Mouse (Mus musculus) kidney, embryonic 16.5 days (tissue): ENCODE results near the gene Fam102a. TPM values are rescaled to one million over a fixed set of nuclear protein-coding genes. Genes with fewer than 3 reads are reported as not detected.

Experiments
- ATAC-seq: fragments of 200-750 bp; cut with Nextera tagmentation; 2 replicates; pipeline ENCODE4 v1.8.0; 2017; ENCODE audit warnings: moderate TSS enrichment; ENCODE audit not compliant: low FRiP score, low TSS enrichment
- H3K27ac ChIP-seq: fragments of 300-500 bp; sonication (generic); 2 replicates; pipeline ENCODE4 v1.5.1; 2014; ENCODE audit warnings: low read length
- H3K27me3 ChIP-seq: fragments of 300-500 bp; sonication (generic); 2 replicates; pipeline ENCODE4 v1.6.1; 2014; ENCODE audit warnings: low read length, control low read depth, mixed read lengths; ENCODE audit not compliant: insufficient read depth
- H3K36me3 ChIP-seq: fragments of 300-500 bp; sonication (generic); 2 replicates; pipeline ENCODE4 v1.6.1; 2014; ENCODE audit warnings: low read length, control low read depth, mixed read lengths; ENCODE audit not compliant: insufficient read depth
- H3K4me1 ChIP-seq: fragments of 300-500 bp; sonication (generic); 2 replicates; pipeline ENCODE4 v1.6.1; 2014; ENCODE audit warnings: low read length, control low read depth, mixed read lengths; ENCODE audit not compliant: insufficient read depth
- H3K4me2 ChIP-seq: fragments of 300-500 bp; sonication (generic); replicated peaks from 2 replicates; pipeline ENCODE4 v1.6.1; 2014; ENCODE audit warnings: low read depth, low read length
- H3K4me3 ChIP-seq: fragments of 300-500 bp; sonication (generic); 2 replicates; pipeline ENCODE4 v1.5.1; 2014; ENCODE audit warnings: mild to moderate bottlenecking, low read length
- H3K9ac ChIP-seq: fragments of 300-500 bp; sonication (generic); replicated peaks from 2 replicates; pipeline ENCODE4 v1.6.1; 2014; ENCODE audit warnings: low read length
- H3K9me3 ChIP-seq: fragments of 300-500 bp; sonication (generic); 2 replicates; pipeline ENCODE4 v1.6.1; 2016; ENCODE audit warnings: low read length, control low read depth
- WGBS: fragments of 180-500 bp; shearing (Covaris S2); extraction: QIAGEN DNeasy Blood & Tissue Kit; methylation state at CpG from one replicate; pipeline ENCODE4 v1.1.7; 2014; 5-methylcytosine and 5-hydroxymethylcytosine counted together
- polyA plus RNA-seq: library from polyadenylated mRNA; unstranded; fragments of >200 nt; fragmentation: Nextera tagmentation; extraction: Ambion mirVana; gene quantifications from 2 replicates; pipeline ENCODE4 v1.2.1, GENCODE M21; 2015

Fam102a gene
- polyA plus RNA-seq, 1 experiment from 2014 or later = 13.3 TPM

DNA sequence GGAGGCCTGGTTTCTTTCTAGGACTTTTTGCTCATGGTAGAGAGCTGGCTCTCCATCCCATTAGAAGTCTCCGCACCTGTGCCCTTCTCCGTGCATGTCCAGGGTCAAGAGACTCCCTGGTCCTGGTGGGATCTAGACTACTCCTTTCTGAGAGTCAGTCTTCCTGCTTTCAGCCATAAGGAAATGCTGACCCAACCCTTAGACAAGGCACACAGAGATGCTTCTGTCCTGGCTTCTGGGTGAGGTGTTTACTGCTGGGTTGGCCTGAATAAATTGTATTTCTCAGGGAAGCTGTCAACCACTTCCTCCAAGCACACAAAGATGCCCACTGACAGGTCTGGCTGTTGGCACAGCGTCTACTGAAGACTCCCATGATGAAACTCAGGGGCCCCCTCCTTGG is 64.3 kb downstream of the Fam102a start, which contains the start of gene St6galnac6:
St6galnac6 (plus strand) TSS at position 301 of the 400 bp plus-strand sequence.
- H3K36me3 ChIP-seq = no peaks in the 10 kb centered on the region
- 95% methylated on average over 3 of the region's 3 CpGs for WGBS
- H3K9me3 ChIP-seq = no peaks in the 10 kb centered on the region
- H3K27me3 ChIP-seq = no peaks in the 10 kb centered on the region
- H3K4me3 ChIP-seq = no peak within 1 kb of the TSS
- no peak within 1 kb of the TSS for H3K9ac ChIP-seq
- no peak within 1 kb of the TSS for H3K27ac ChIP-seq
- no peak for ATAC-seq
- H3K4me2 ChIP-seq = no peak within 1 kb of the TSS
- peaks cover 9% of the 10 kb centered on the region for H3K4me1 ChIP-seq

DNA sequence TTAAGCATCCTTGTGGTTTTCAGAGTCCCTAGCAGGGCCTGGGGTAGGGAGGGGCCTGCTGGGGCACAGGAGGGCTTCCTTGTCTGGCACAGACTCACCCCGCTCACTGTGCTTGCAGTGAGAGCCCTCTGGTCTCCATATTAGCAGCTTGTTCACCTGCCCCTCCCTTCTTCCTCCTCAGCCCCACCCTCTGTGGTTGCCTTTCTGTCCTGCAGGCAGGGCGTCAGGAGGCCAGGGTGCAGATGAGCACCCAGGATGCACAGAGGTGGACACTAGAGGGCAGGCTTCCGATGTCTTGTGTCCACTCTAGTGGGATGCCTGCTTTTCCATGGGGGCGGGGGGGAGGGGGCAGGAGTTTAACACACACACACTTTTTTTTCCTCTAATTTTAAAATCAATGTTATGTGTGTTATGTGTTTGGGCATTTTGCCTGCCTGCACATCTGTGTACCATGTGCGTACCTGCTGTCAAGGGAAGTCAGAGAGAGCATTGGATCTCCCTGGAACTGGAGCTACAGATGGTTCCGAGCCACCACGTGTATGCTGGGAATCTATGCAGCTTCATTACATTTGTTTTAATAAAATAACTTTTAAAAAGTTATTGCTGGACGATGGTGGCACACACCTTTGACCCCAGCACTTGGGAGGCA is 66.4 kb downstream of the Fam102a start:
- no peaks in the 10 kb centered on the region for H3K27me3 ChIP-seq
- peaks cover 9% of the 10 kb centered on the region for H3K4me1 ChIP-seq
- no peak overlapping the region for H3K27ac ChIP-seq
- no peak overlapping the region for H3K9ac ChIP-seq
- H3K4me2 ChIP-seq = no peak overlapping the region
- peak; percentile 57; the same call in 1 of the 2 replicates for ATAC-seq
- 44% methylated on average over 8 of the region's 8 CpGs for WGBS
- no peaks in the 10 kb centered on the region for H3K9me3 ChIP-seq
- no peak overlapping the region for H3K4me3 ChIP-seq
- no peaks in the 10 kb centered on the region for H3K36me3 ChIP-seq

DNA sequence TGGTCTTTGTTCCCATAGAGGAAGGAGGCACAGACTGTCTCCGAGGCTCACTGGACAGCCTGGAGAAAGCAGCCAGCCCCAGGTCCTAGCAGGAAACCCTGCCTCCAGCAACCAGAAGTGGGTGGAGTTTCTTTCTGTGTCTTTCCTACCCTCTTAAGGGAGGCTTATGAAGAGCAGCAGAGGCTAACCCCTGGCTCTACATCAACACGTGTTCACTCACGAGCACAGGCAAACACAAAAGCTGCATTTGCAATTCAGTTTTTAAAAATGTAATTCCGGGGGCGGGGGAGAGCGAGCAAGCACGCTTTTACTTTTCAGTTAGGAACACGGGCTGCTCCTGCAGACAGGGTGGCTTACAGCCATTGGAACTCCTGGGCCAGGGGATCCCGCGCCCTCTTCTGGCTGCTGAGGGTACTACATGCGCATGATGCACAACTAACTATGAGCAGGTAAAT is 67.5 kb downstream of the Fam102a start:
- Histone ChIP-seq H3K27ac (peak overlapping the region; percentile 73), H3K9ac (peak overlapping the region; percentile 42), H3K4me2 (peak overlapping the region; percentile 54), H3K36me3 (no peaks in the 10 kb centered on the region), H3K4me1 (peaks cover 14% of the 10 kb centered on the region), H3K4me3 (peak overlapping the region; percentile 47), H3K9me3 (no peaks in the 10 kb centered on the region), H3K27me3 (no peaks in the 10 kb centered on the region)
- WGBS = 0% methylated on average over 11 of the region's 11 CpGs
- peak; percentile 76 for ATAC-seq

DNA sequence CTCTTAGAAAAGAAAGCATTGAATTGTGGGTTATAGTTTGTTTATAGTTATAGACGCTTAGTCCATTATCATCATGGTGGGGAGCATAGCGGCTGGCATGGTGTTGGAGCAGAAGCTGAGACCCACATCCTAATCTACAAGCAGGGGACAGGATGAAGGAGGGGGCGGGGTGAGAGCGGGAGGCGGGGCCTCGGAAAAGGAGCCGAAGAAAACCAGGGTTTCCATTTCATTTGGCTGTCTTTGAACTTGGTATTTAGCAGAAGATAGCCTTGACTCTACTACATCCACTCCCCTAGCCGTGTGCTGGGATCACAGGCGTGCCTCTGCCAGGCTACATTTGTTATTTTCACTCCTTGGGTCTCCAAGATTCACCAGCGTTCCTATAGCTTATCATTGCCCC is 69.5 kb downstream of the Fam102a start:
- Histone ChIP-seq H3K36me3 (no peaks in the 10 kb centered on the region), H3K27me3 (no peaks in the 10 kb centered on the region), H3K4me2 (no peak overlapping the region), H3K9me3 (no peaks in the 10 kb centered on the region), H3K9ac (no peak overlapping the region), H3K27ac (no peak overlapping the region), H3K4me3 (no peak overlapping the region), H3K4me1 (peaks cover 29% of the 10 kb centered on the region)
- WGBS = 43% methylated on average over 10 of the region's 10 CpGs
- ATAC-seq = no peak

DNA sequence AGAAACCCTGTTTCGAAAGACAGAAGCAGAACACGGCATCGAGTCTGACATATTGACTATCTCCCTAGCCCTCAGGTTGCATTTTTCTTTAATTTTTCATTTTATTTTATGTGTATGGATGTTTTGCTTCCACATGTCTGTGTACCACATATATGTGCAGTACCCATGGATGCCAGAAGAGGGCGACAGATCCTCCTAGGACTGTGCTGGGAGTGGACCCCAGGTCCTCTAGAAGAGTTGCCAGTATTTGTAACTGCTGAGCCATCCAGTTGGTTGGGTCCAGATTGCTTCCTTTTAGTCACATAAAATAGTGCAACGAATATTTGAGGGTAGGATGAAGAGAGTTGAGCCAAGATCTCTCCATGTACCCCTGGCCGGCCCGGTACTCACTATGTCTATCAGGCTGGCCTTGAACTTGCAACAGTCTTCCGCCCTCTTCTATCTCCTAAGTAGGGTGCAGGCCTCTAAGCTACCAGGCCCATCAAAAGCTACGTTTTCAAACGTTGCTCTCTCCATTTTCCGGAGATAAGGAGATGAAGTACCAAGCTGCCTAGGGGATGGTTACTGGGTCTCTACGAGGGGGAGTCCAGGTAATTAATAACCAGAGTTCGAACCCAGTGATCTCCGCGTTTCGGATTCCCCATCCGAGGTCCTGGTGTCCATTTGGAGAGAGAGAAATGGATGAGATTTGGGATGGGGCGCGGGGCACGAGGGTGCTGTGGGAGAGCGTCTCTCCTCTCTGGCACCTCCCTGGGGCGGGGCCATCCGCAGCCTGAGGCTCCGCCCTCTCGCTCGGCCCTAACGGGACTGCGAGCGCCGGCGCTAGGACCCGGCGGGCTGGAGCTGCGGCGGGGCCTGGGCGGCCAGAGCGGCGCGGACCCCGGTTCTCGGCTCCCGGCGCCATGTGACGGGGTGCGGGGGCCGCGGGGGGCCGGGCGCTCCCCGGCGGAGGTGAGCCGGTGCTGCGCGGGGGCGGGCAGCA is 71.3 kb downstream of the Fam102a start:
- H3K27me3 ChIP-seq = no peaks in the 10 kb centered on the region
- H3K9ac ChIP-seq = peak overlapping the region; percentile 86
- H3K36me3 ChIP-seq = no peaks in the 10 kb centered on the region
- peaks cover 40% of the 10 kb centered on the region for H3K4me1 ChIP-seq
- no peaks in the 10 kb centered on the region for H3K9me3 ChIP-seq
- H3K4me2 ChIP-seq = peak overlapping the region; percentile 88
- ATAC-seq = peak; percentile 73
- H3K4me3 ChIP-seq = peak overlapping the region; percentile 68
- WGBS = 19% methylated on average over 34 of the region's 55 CpGs
- peak overlapping the region; percentile 27; the same call in 1 of the 2 replicates for H3K27ac ChIP-seq

GRCm38 (mm10) chr2:32607262-32607947 is 72.3 kb downstream of the Fam102a start:
- Histone ChIP-seq H3K4me2 (peak overlapping the region; percentile 88), H3K4me1 (peaks cover 38% of the 10 kb centered on the region), H3K9me3 (no peaks in the 10 kb centered on the region), H3K27ac (peak overlapping the region; percentile 27; the same call in 1 of the 2 replicates), H3K27me3 (no peaks in the 10 kb centered on the region), H3K4me3 (peak overlapping the region; percentile 68), H3K9ac (peak overlapping the region; percentile 86), H3K36me3 (peaks cover 3% of the 10 kb centered on the region; the same call in 1 of the 2 replicates)
- ATAC-seq = peak; percentile 43
- 2% methylated on average over 33 of the region's 34 CpGs for WGBS

DNA sequence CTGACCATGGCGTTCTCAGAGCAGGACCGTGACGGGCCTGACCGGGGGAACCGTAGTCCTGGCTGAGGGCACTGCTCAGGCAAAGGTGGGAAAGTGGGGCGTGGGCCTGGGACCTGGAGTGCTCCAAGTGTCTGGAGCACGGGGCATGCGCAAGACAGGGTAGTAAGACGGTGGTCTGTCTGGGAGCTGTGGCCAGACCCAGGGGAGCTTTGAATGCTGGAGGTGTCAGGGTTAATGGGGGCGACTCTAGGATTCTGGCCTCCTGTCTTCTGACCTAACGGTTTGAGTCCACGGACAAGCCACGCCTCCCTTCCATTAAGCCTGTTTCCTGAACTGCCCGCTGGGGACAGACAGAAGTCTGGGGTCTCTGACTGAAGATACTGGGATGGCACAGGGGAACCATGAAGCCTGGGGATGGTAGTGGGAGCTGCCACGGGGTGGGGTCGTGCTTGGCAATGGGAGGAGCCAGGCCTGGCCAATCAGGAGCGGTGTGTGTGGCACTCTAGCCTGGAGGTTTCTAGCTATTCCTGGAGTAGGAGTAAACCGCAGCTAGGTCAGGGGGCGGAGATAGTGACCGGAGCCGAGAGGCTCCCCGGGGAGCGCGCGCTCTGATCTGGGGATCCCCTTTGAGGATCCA is 73.1 kb downstream of the Fam102a start:
- Histone ChIP-seq H3K4me3 (peak overlapping the region; percentile 68), H3K27me3 (no peaks in the 10 kb centered on the region), H3K36me3 (peaks cover 3% of the 10 kb centered on the region; the same call in 1 of the 2 replicates), H3K9ac (peak overlapping the region; percentile 9), H3K27ac (peak overlapping the region; percentile 77), H3K9me3 (no peaks in the 10 kb centered on the region), H3K4me1 (peaks cover 35% of the 10 kb centered on the region), H3K4me2 (peak overlapping the region; percentile 88)
- ATAC-seq = peak; percentile 64
- WGBS = 4% methylated on average over 25 of the region's 25 CpGs

GRCm38 (mm10) chr2:32608778-32609435 is 73.8 kb downstream of the Fam102a start:
- Histone ChIP-seq H3K4me2 (peak overlapping the region; percentile 88), H3K4me3 (peak overlapping the region; percentile 68), H3K36me3 (peaks cover 3% of the 10 kb centered on the region; the same call in 1 of the 2 replicates), H3K4me1 (peaks cover 35% of the 10 kb centered on the region), H3K27me3 (no peaks in the 10 kb centered on the region), H3K9me3 (no peaks in the 10 kb centered on the region), H3K9ac (peak overlapping the region; percentile 9), H3K27ac (peak overlapping the region; percentile 77)
- peak; percentile 16; the same call in 1 of the 2 replicates for ATAC-seq
- WGBS = 41% methylated on average over 18 of the region's 18 CpGs
